Mouse (Mus musculus): Measurements from ENCODE around the gene Rpl3. TPM values are rescaled to one million over a fixed set of nuclear protein-coding genes. Genes with fewer than 3 reads are reported as not detected.

Gene Rpl3
- polyA plus RNA-seq, 1 experiment from 2014 or later = 670 TPM

DNA sequence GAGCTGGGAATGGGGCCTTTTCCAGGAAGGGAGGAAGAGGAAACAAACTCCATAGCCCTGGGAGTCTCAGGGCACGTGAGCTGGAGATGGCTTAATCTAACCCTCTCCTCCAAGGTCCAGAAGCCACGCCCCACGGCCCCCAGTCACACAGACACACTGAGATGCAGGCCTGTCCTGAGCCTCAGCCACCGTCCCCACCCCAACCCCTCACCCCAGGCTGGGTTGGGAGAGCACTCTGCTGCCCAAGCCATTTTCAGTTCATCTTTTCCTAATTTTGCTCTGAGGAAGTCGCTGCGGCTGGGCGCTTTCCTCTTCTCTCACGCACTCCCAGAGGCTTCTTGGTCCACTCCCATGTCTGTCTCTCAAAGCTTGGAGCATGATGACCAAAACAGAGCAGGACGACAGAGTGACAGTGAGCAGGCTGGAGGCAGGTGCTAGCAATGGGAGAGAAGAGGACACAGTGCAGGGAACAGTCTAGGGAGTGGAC is 19.7 kb downstream of the Rpl3 start:
- no peak overlapping the region for H3K4me2 ChIP-seq (replicated peaks)
- H3K4me3 ChIP-seq = no peak overlapping the region
- no peak overlapping the region for H3K9ac ChIP-seq
- H3K4me1 ChIP-seq = peaks cover 3% of the 10 kb centered on the region; the same call in 1 of the 2 replicates
- H3K36me3 ChIP-seq = peaks cover 9% of the 10 kb centered on the region
- no peaks in the 10 kb centered on the region for H3K27me3 ChIP-seq
- H3K27ac ChIP-seq = no peak overlapping the region
- 49% methylated on average over 9 of the region's 9 CpGs for WGBS
- no peak for ATAC-seq (ENCODE audit: low FRiP score)
- H3K9me3 ChIP-seq (replicated peaks) = no peaks in the 10 kb centered on the region

- Histone ChIP-seq H3K4me1 (peaks cover 3% of the 10 kb centered on the region; the same call in 1 of the 2 replicates), H3K27me3 (no peaks in the 10 kb centered on the region), H3K9me3 (replicated peaks) (no peaks in the 10 kb centered on the region), H3K4me2 (replicated peaks) (no peak overlapping the region), H3K27ac (no peak overlapping the region), H3K4me3 (no peak overlapping the region), H3K36me3 (no peaks in the 10 kb centered on the region), H3K9ac (no peak overlapping the region)
- WGBS = 62% methylated on average over 8 of the region's 8 CpGs
- no peak for ATAC-seq (ENCODE audit: low FRiP score)
Measured at GRCm38 (mm10) chr15:80070095-80070644, 21.5 kb downstream of the Rpl3 start.

DNA sequence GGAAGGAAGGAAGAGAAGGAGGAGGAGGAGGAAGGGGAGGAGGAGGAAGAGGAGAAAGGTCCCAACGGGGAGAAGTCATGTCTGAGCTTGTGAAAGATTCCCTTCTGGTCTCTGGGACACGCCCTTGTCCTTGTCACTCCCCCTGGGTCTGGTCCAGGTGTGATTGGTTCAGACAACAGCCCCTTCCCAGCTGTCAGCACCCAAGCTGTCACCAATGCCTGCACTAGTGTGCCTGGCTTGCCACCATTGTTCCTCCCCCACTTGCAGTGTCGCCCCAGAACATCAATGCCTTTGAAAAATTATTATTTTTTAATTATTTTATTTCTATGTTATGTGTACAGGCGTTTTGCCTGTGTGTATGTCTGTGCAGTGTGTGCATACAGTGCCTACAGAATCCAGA is 22.5 kb downstream of the Rpl3 start:
- Histone ChIP-seq H3K4me2 (replicated peaks) (no peak overlapping the region), H3K27ac (no peak overlapping the region), H3K27me3 (no peaks in the 10 kb centered on the region), H3K9me3 (replicated peaks) (no peaks in the 10 kb centered on the region), H3K4me3 (no peak overlapping the region), H3K4me1 (peaks cover 3% of the 10 kb centered on the region; the same call in 1 of the 2 replicates), H3K9ac (no peak overlapping the region), H3K36me3 (no peaks in the 10 kb centered on the region)
- 62% methylated on average over 4 of the region's 4 CpGs for WGBS
- no peak for ATAC-seq (ENCODE audit: low FRiP score)

GRCm38 (mm10) chr15:80066538-80066937 is 25.1 kb downstream of the Rpl3 start:
- H3K4me2 ChIP-seq (replicated peaks) = no peak overlapping the region
- no peak for ATAC-seq (ENCODE audit: low FRiP score)
- no peak overlapping the region for H3K27ac ChIP-seq
- WGBS = 56% methylated on average over 3 of the region's 3 CpGs
- no peaks in the 10 kb centered on the region for H3K27me3 ChIP-seq
- no peaks in the 10 kb centered on the region for H3K9me3 ChIP-seq (replicated peaks)
- no peaks in the 10 kb centered on the region for H3K36me3 ChIP-seq
- no peak overlapping the region for H3K9ac ChIP-seq
- peaks cover 13% of the 10 kb centered on the region for H3K4me1 ChIP-seq
- no peak overlapping the region for H3K4me3 ChIP-seq

- peaks cover 13% of the 10 kb centered on the region for H3K4me1 ChIP-seq
- H3K9me3 ChIP-seq (replicated peaks) = no peaks in the 10 kb centered on the region
- H3K9ac ChIP-seq = no peak overlapping the region
- no peak for ATAC-seq (ENCODE audit: low FRiP score)
- no peaks in the 10 kb centered on the region for H3K27me3 ChIP-seq
- 16% methylated on average over 13 of the region's 13 CpGs for WGBS
- no peaks in the 10 kb centered on the region for H3K36me3 ChIP-seq
- no peak overlapping the region for H3K27ac ChIP-seq
- no peak overlapping the region for H3K4me2 ChIP-seq (replicated peaks)
- no peak overlapping the region for H3K4me3 ChIP-seq
Measured at GRCm38 (mm10) chr15:80065414-80065813, 26.3 kb downstream of the Rpl3 start.

GRCm38 (mm10) chr15:80064965-80065364 is 26.7 kb downstream of the Rpl3 start:
- no peaks in the 10 kb centered on the region for H3K27me3 ChIP-seq
- H3K4me1 ChIP-seq = peaks cover 13% of the 10 kb centered on the region
- no peaks in the 10 kb centered on the region for H3K36me3 ChIP-seq
- no peaks in the 10 kb centered on the region for H3K9me3 ChIP-seq (replicated peaks)
- no peak overlapping the region for H3K27ac ChIP-seq
- H3K4me3 ChIP-seq = no peak overlapping the region
- no peak overlapping the region for H3K4me2 ChIP-seq (replicated peaks)
- 74% methylated on average over 5 of the region's 5 CpGs for WGBS
- no peak for ATAC-seq (ENCODE audit: low FRiP score)
- H3K9ac ChIP-seq = no peak overlapping the region

GRCm38 (mm10) chr15:80062821-80063220 is 28.8 kb downstream of the Rpl3 start:
- Histone ChIP-seq H3K36me3 (no peaks in the 10 kb centered on the region), H3K4me2 (replicated peaks) (no peak overlapping the region), H3K9ac (no peak overlapping the region), H3K27ac (no peak overlapping the region), H3K9me3 (replicated peaks) (no peaks in the 10 kb centered on the region), H3K27me3 (no peaks in the 10 kb centered on the region), H3K4me1 (peaks cover 13% of the 10 kb centered on the region), H3K4me3 (no peak overlapping the region)
- ATAC-seq (ENCODE audit: low FRiP score) = no peak
- 49% methylated on average over 5 of the region's 5 CpGs for WGBS

DNA sequence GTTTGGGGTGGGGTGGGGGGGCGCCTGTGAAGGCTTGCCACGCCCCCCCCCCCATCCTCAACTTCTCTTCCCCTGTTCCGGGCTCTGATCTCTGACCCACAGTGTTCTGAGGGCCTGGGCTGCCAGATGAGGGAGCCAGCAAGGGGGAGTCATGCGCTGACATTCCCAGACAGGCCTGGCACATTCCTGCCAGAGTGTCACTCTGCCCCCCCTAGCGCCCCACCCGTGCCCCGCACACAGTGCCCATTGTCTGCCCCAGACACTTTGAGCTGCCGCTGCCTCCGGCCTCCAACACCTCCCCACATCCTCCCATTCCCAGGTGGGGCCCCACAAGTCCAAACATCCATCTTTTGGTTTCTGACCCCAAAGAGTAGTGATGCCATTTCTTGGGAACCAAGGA is 29.3 kb downstream of the Rpl3 start:
- no peak for ATAC-seq (ENCODE audit: low FRiP score)

DNA sequence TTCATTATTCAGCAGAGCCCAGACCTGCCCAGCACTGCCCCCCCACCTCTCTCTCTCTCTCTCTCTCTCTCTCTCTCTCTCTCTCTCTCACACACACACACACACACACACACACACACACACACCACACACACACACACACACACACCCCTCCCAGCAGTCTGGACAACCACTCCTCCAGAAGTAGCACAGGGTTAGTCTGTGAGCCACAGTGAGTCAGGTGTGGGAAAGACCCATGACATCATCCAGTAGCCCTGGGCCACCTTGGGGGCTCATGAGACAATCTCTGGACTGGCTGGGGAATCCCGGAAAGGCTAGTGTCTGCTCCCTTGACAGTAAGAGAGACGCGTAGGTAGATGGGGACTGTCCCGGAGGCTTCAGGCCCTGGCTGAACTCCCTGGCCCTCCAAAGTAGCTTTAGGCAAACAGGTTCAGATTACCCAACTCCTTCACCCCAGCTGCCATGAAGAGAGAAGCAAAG is 30.6 kb downstream of the Rpl3 start:
- ATAC-seq (ENCODE audit: low FRiP score) = no peak
- H3K4me2 ChIP-seq (replicated peaks) = no peak overlapping the region
- WGBS = 86% methylated on average over 4 of the region's 4 CpGs
- no peak overlapping the region for H3K4me3 ChIP-seq
- H3K9ac ChIP-seq = no peak overlapping the region
- no peaks in the 10 kb centered on the region for H3K9me3 ChIP-seq (replicated peaks)
- no peaks in the 10 kb centered on the region for H3K36me3 ChIP-seq
- H3K4me1 ChIP-seq = peaks cover 15% of the 10 kb centered on the region
- H3K27ac ChIP-seq = no peak overlapping the region
- no peaks in the 10 kb centered on the region for H3K27me3 ChIP-seq

More for the DNA sequence above, 29.3 kb downstream of the Rpl3 start:
- no peak overlapping the region for H3K27ac ChIP-seq
- no peaks in the 10 kb centered on the region for H3K27me3 ChIP-seq
- 74% methylated on average over 7 of the region's 9 CpGs for WGBS
- H3K9ac ChIP-seq = no peak overlapping the region
- peaks cover 12% of the 10 kb centered on the region for H3K4me1 ChIP-seq
- no peak overlapping the region for H3K4me3 ChIP-seq
- H3K36me3 ChIP-seq = no peaks in the 10 kb centered on the region
- H3K4me2 ChIP-seq (replicated peaks) = no peak overlapping the region
- no peaks in the 10 kb centered on the region for H3K9me3 ChIP-seq (replicated peaks)

DNA sequence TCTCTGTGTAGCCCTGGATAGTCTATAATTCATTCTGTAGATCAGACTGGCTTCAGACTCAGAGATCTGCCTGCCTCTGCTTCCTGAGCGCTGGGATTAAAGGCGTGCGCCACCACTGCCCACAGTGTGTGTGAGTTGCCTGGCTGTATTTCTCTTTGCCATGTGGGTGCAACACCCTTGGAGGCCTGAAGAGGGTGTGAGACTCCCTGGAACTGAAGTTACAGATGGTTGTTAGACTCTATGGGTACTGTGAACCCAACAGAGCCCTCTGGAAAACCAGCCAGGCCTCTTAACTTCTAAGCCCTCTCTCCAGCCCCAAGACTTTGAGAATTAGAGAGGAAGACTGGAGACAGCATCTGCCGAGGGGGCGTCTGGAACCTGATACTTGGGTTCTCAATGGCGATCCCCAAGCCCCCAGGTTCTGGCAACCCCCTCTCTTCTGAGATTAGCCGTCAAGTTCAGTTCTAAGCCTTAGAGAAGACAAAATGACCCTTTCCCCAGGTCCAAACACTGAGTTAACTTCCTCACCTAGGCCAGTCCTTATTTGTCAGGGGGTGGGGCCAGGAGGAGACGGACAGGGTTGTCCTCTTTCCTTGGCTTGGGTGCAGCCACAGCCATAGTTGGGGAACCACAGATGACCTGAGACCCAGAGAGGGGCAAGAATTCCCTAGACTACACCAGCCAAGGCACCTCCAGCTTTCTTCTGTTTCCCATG is 31.2 kb downstream of the Rpl3 start:
- H3K4me1 ChIP-seq = peaks cover 19% of the 10 kb centered on the region
- no peaks in the 10 kb centered on the region for H3K9me3 ChIP-seq (replicated peaks)
- no peak overlapping the region for H3K9ac ChIP-seq
- H3K4me3 ChIP-seq = no peak overlapping the region
- ATAC-seq (ENCODE audit: low FRiP score) = no peak
- H3K27me3 ChIP-seq = no peaks in the 10 kb centered on the region
- H3K4me2 ChIP-seq (replicated peaks) = no peak overlapping the region
- no peak overlapping the region for H3K27ac ChIP-seq
- H3K36me3 ChIP-seq = no peaks in the 10 kb centered on the region
- WGBS = 94% methylated on average over 8 of the region's 8 CpGs

GRCm38 (mm10) chr15:80059606-80060005 is 32.1 kb downstream of the Rpl3 start:
- no peak for ATAC-seq (ENCODE audit: low FRiP score)
- WGBS = 66% methylated on average over 7 of the region's 7 CpGs
- H3K36me3 ChIP-seq = no peaks in the 10 kb centered on the region
- H3K9ac ChIP-seq = no peak overlapping the region
- no peak overlapping the region for H3K4me3 ChIP-seq
- H3K27ac ChIP-seq = no peak overlapping the region
- H3K4me1 ChIP-seq = peaks cover 23% of the 10 kb centered on the region
- H3K4me2 ChIP-seq (replicated peaks) = no peak overlapping the region
- no peaks in the 10 kb centered on the region for H3K27me3 ChIP-seq
- H3K9me3 ChIP-seq (replicated peaks) = no peaks in the 10 kb centered on the region

DNA sequence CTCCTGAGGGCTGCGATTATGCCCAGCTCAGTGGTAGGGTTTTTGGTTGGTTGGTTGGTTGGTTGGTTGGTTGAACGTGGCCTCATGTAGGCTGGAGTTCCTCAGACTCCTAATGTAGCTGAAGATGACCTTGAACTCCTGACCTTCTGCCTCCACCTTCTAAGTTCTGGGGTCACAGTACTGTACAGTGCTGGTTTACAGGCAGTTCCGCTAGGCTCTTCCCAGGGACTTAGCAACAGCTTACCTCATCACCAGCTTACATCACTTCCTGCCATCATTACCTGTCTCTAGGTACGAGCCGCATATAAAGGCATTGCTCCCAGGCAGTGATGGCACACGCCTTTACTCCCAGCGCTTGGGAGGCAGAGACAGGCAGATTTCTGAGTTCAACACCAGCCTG is 33.5 kb downstream of the Rpl3 start:
- WGBS = 91% methylated on average over 7 of the region's 7 CpGs

More for the DNA sequence above, 33.5 kb downstream of the Rpl3 start:
- H3K4me2 ChIP-seq (replicated peaks) = no peak overlapping the region
- no peaks in the 10 kb centered on the region for H3K36me3 ChIP-seq
- ATAC-seq (ENCODE audit: low FRiP score) = no peak
- no peak overlapping the region for H3K4me3 ChIP-seq
- no peaks in the 10 kb centered on the region for H3K9me3 ChIP-seq (replicated peaks)
- no peak overlapping the region for H3K27ac ChIP-seq
- H3K9ac ChIP-seq = no peak overlapping the region
- no peaks in the 10 kb centered on the region for H3K27me3 ChIP-seq
- H3K4me1 ChIP-seq = peaks cover 21% of the 10 kb centered on the region
